Mouse (Mus musculus) adrenal gland, postnatal 4 days (tissue): ENCODE measurements at regions not wholly inside any gene's neighbourhood (a gene's known extent, or its start where the extent isn't known, plus 50 kb on each side); places are given as distances from the start of the nearest gene placed in this dataset.
"Not testable (repeated sequence)": the region's sequence is repeated elsewhere in the genome, so short reads cannot be mapped to it uniquely, and the experiment has no call there.

ENCODE experiments used
- DNase-seq, 2 experiments: peaks; one replicate each; pipeline ENCODE4 v3.0.0; 2021 to 2022; ENCODE audit warnings: low spot score in 2 of 2, mixed read lengths in 2 of 2

DNA sequence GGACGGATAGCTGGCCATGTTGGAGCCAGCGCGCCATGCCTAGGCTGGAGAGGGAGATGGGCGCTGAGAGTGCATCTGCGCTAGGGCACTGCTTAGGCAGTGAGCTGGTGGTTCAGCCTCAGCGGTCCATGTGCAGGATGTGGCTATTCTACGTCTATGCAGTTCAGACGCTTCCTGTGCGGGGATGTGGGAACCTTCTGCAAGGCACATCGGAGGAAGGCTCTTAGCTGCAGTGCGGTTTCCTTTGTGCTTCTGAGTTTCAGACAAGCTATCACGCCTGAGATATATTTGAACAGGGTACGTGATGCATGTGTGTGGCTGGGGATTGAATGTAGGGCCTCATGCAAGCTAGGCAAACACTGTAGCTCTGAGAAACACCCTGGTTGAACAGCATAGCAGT is 54.4 kb upstream of the Lrpprc start:
- no peak for DNase-seq

DNA sequence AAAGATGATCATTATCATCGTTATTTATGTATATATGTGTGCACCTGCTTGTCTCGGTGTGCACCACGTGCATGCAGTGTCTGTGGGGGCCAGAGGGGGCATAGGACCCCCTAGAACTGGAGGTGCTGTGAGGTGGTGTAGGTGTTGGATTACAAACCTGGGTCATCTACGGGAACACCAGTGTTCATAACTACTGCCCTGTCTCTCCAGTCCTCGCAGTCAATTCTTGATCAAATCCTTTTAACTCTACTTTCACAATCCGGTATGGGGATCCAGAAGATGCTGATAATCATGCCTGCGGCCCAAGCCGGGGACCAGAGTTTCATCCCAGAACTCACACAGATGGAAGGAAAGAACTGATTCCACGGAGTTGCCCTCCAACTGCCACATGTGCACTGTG is 55.6 kb upstream of the Lrpprc start:
- DNase-seq, result no peak

DNA sequence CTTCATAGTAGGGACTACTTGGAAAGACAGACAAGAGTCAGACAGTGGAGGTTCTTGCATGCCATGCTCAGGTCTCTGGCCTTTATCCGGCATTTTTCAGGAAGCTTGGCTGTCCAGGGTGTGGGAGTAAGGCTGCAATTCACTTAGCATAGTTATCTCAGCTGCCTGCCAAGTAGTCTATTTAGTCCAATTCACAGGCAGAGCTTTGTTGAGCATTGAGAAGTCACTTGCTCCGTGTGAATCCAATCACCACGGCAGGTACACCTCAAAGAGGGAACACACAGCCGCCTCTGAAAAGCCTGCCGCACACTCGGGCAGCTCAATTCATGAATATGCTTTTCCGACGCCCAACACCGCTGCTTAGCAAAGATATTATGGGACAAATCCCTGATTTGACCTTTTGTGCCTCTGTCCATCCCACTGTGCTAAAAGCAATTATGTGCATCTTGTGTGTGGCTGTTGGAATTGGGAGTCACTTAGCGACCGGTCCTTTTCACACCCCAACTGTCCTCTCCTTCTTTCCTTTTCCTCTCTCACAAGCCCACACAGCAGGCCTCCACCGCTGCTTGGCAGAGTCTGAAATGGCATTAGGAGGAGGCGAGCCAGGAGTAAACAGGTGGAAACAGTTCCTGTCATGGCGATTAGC is 57.9 kb upstream of the Lrpprc start:
- no peak for DNase-seq

DNA sequence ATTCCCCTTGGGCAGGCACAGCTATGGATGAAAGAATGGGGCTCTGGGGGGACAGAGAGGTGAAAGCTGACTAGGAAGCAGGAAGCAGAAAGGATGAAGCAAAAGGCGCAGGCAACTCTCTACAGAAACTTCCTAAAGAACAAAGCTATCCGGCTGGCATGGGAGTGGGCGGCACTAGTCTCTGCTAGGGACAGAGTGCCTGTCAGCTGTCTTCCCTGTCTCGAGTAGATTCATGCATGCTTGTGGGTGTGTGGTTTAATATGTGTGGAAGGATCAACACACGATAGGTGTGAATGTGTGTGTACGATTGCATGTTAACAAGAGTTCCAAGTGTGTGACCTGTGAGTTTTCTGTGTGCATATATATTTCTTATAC is 58.4 kb upstream of the Lrpprc start:
- no peak for DNase-seq

DNA sequence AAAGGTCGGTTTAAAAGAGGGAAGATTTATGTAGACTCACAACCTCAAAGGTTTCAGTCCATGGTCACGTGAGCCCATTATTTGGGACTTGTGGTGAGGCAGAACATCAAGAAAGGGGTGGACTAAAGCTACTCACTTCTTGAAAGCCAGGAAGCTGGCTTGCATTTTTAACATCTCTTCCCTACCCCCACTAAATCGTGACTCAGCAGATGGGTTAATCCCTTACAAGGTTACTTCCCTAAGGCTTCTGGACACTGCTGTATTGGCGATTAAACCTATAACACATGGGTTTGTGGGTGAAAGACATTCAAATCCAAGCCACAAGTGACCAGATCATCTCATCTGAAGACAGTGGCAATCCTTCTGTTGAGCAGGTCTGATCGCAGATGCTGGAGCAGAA is 59.9 kb upstream of the Lrpprc start:
- DNase-seq, result no peak

DNA sequence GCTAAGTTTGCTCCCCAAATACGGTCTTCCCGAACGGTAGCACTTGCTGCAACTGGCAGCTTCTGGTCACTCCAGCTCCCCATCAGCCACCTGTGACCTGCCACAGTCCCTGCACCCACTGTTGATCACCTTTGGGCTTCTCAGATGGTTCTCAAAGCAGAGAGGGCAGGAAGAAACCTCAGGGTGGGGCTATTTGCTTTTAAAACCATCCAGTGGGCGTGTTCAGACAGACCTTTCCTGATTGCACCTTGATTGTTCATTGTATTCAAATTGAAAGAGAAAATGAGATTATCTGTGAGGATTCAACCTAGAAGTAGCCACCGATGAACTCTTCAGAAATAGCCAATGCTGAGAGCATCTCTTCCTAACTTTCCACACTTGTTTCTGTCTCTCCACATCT is 60.3 kb upstream of the Lrpprc start:
- DNase-seq, result no peak

DNA sequence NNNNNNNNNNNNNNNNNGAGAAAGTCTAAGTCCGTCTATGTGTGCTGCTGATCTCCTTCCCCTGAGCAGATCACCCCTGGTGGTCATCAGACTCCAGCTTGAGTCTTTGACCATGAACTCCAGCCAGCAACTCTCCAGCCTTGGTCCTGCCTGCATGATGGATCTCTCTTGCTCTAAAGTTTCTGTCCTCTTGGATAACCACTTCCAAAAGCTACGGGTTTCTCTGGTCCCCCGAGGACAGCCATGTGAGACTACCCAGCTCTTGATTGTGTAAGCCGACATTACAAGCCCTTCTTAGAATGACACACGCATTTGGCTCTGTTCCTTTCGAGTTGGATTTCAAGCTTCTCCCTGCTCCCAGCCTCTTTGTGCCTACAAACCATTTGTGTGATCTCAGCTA is 66.4 kb upstream of the Lrpprc start:
- DNase-seq, result no peak

DNA sequence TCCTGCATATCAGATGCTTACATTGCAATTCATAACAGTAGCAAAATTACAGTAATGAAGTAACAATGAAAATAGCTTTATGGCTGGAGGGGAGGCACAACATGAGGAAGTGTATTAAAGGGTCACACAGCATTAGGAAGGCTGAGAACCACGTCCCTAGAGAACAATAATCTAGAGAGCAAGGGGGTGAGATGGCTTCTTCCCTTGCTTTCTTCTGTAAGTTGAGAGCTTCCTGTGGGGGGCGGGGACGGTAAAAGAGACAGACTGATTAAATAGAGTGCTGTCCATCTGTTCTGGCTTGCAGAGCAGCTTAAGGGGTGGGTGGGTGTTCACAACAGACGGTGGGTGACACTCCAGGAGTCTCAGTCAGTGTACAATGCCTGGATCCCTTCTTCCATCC is 68.2 kb upstream of the Lrpprc start:
- DNase-seq, result no peak

DNA sequence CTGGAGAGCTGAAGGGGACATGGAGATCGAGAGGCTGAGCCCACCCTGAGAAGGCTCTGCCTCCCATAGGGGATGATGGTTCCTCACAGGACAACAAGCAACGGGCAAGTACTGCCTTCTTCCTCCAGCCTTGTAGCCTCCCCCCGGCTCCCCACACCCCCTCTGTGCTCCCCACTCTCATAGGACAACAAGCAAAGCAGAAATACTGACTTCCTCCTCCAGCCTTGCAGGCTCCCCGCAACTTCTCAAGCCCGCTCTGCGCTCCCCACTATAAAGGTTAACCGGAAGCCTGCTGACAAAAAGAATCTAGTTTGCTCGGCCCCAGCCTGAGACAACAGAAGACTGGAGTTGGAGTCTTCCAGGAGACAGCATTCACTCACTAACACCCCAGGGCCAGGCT is 69.3 kb upstream of the Lrpprc start:
- DNase-seq, result no peak

DNA sequence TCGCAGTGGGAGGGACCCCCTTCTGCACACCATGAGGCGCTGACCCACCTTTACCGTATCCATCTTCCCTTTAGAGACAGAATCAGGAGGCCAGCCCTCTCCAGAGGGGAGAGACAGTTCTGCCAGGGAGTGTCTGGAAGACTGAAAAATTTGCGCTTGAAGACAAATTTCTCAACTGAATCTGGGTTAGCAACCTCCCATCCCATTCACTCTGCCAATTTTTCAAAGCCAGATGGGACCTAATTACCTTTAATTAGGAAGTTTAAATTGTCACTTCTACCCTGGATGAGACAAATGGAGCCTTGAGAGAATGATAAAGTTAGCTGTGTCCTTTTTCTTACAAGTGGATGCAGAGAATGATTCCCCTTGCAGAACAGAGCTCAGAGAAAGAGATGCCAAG is 70.2 kb upstream of the Lrpprc start:
- DNase-seq, result no peak

DNA sequence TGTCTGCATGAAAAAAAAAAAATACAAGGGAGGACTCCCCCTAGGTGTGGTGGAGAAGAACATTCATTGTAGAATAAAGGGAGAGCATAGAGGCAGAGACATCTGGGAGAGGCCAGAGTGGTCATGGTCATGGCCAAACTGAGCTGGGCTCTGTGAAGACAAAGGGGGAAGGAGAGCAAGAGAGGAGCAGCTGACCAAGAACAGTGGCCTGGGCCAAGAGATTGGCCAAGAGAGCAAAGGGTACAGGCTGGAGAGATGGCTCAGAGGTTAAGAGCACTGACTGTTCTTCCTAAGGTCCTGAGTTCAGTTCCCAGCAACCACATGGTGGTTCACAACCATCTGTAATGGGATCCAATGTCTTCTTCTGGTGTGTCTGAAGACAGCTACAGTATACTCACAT is 73.6 kb upstream of the Lrpprc start:
- not testable (repeated sequence) for DNase-seq

DNA sequence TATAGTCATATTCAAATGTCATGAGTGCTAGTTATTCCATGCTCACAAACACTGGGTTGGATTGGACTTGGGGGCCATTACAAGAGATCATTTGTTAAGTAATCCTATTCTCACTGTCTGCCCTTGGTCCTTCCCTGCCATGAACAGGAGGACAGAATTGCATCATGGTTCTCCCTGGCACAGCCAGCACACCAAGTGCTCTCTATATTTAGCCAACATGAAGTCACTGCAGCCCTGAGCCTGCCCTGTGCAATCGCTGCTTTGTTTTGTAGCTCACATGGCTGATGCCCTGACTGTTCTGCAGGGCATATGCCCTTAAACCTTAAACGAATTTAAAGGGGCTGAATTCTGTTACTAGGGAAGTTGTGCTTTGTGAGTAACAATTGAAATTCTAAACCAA is 74.6 kb upstream of the Lrpprc start:
- DNase-seq, result no peak

DNA sequence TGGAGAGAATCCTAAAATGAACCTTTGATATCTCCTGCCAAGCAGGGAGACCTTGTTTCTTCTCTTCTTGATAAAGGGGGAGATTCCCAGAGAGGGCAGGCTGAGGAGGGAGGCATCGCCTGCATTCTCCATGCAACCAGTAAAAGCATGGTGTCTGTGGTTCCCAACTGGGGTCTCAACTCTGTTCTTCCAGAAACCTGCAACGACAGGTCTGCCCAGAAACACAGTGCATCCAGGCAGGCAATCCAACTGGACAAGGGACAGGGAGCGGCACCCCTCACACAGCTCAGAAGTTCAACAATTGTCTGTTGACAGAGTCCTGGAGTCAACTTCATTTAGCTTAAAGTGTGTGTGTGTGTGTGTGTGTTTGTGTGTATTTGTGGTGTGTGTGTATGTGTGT is 75.0 kb upstream of the Lrpprc start:
- no peak for DNase-seq

DNA sequence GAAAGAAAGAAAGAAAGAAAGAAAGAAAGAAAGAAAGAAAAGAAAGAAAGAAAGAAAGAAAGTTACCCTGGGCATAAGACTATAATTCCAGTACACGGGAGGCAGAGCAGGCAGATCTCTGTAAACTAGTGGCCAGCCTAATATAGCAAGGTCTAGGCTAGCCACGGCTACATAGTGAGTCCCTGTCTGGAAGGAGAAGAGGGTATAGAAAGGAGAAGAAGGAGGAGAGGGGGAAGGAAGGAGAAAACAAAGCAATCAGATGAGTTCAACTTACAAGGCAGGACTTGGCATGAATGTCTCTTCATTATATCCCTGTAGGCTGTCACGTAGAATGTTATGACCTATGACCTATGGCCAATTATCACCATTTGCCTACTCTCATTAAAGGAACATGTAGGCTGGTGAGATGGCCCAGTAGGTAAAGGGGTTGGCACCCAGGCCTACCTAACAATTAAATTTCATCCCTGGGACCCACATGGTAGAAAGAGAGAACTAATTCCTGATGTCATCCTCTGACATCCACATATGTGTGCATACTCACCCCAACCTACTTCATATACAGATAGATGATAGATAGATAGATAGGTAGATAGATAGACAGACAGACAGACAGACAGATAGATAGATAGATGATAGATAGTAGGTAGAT is 78.6 kb upstream of the Lrpprc start:
- no peak for DNase-seq

DNA sequence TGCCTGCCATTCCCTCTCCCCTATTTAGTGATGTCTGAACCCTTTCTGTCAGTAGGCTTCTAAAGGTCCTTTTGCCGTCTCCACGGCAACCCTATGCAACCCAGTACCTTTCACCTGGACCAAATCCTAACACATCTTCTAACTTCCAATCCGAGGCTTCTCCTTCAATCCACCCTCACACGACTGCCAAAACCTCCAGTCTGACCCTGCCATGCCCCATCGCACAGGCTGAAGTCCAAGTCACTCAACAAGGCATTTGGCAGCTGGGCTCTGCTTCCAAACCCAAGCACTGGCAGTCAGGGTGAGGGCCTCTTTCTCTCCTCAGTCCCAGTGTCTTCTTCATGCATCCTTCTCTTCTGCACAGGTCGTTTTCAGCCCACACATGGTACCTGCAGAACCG is 83.0 kb upstream of the Lrpprc start:
- DNase-seq, result no peak

DNA sequence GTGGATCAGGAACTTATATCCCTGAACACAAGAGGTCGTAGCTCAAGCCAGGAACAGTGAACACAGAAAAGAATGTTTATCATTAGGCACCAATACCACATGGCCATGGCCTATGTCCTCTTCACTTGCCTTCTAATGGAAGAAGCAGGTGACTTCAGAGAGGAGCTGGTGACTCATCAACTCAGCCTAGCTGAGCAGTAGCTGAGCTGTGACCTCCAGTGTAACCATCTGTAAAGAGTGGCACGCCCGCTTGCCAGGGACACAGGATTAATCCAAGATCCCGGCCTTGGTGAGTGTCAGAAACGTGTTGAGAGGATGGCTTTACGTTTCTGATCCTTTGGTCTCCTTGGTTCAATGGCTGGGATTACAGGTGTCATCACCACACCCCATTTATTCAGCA is 82.0 kb upstream of the Ppm1b start:
- no peak for DNase-seq

DNA sequence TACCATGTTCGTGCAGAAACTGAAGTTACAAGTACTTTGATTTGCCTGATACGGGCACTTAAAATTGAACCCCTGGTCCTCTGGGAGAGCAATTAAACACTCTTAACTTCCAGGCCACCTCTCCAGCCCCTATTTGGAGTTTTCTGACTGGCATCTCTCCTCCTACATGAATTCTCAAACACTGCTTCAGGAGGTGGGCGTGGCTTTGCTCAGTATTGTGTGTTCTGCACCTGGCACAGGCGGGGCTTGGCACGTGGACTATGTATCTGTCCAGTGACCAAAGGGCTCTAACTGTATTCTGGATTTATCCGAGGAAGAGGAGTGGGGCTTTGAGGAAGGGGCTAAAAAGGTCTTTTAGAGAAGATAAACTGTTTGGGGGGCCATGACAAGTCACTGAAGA is 81.5 kb upstream of the Ppm1b start:
- DNase-seq, result no peak

DNA sequence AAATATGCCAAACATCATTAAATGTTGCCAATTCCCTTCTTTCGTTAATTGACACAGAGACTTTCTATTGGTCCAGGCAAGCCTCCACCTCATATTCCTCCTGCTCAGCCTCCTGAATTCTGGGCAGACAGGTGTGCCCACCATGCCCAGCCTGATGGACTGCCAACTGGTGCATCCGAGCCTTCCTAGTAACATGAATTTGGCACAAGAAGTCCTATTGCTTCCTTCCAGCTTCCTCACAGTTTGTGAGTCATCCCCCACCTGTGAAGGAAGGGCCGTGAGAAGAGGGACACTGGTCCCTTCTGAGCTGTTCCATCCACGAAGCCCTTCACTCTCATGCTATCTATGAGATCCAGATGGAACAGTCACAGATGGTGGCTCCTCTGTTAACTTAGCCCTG is 80.5 kb upstream of the Ppm1b start:
- DNase-seq, result no peak

DNA sequence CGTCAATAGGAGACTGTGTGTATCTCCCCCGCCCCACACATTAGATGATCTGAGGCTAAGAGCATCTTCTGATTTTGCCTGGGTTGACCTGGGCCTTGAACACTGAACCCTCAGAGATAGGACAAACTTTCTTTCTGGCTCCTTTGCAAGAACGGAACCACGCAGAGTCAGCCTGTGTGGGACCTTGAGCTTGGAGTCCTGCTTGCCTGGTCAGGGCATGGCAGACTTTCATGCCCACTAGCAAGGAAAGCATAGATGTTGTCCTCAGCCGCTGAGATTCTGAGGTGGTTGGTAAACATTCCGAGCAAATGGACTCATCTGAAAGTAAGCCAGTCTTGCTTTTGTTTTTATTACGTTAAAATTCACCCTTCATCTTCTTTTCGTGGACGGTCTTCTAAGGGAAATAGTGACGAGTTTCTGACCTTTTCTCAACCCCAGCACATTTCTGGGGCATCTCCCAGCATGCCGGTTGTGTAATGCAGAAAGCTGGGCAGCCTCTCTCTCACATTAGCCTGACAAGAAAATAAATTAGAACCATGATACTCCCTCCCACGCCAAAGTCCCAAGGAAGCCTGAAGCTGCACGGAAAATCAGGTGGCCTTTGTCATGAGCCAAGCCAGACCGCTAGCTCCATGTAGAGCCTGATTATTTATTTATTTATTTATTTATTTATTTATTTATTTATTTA is 79.2 kb upstream of the Ppm1b start:
- no peak for DNase-seq

DNA sequence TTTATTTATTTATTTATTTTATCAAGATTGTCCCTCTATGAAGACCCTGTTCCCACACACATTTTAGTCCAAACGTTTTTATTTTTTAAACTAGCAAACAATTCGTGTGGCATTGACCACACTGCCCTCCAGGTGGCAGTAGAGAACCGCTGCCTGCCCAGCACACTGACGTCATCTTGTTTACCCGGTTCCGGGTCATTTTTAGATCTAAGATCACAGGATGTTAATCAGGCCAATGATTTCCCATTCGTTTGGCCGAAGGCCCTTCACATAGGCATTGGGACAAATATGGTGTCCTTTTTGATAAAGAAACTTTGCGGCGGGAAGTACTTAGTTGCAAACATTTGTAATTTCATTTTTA is 78.7 kb upstream of the Ppm1b start:
- DNase-seq, result peak; percentile 41 to 50

DNA sequence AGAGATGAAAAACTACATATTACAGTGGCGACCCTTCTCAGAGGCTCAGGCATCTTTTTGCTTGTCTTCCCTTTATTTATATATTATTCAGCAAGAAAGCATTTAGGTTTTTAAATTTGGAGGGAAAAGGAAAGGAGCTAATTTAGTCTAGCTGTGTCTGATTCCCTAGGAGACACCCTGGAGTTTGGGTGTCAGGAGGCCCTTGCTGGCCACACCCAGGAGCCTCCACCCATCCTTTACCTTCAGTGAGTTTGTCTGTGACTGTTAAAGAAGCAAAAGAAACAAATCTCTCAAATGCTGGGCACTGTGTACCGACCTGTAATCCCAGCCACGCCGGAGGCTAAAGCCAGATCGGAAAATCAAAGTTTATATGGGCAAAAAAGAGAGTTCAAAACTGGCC is 78.2 kb upstream of the Ppm1b start:
- DNase-seq, result no peak

DNA sequence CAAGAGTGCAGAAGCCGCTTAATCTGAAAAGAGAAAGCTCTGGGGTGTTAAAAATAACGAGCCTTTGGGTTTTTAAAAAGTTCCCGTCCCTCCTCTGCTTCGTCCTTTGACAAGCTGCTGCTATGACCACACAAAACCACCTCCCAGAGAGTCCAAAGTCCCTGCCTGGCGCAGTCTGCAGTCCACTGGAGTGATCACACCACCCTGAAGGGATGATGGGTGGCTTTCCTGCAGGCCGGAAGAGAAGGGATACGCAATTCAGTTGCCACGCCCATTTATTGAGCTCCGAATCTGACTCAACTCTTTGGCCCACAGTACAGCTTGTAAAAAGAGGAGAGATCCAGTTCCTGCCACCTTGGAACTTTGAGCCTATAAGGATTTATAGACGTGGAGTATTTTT is 77.4 kb upstream of the Ppm1b start:
- DNase-seq, result no peak

DNA sequence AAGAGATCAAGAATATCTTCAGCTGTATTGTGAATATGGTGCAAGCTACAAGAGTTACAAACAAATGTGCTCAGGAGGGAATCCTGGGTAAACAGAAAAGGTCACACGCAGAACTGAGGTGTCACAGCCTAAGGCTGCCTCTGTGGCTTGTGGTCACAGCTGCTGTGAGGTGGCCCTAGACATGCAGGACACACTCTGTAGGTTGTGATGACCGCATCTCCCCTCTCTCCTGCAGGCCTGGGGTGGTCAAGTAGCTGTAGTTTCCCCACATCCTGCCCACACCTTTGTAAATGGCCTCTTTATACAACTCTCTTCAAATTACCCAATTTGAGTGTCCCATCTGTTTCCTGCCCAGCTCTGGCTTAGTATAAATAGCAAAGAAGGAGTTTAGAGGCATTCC is 75.6 kb upstream of the Ppm1b start:
- DNase-seq, result no peak
